Mouse (Mus musculus): ENCODE data around the gene Tcp10c. TPM values are rescaled to one million over a fixed set of nuclear protein-coding genes. Genes with fewer than 3 reads are reported as not detected.
"Not testable (repeated sequence)": the region's sequence is repeated elsewhere in the genome, so short reads cannot be mapped to it uniquely, and the experiment has no call there.

Tcp10c gene
- polyA plus RNA-seq (2014; fragmentation: Nextera tagmentation; extraction: Ambion mirVana), result not detected in 2 replicates

DNA sequence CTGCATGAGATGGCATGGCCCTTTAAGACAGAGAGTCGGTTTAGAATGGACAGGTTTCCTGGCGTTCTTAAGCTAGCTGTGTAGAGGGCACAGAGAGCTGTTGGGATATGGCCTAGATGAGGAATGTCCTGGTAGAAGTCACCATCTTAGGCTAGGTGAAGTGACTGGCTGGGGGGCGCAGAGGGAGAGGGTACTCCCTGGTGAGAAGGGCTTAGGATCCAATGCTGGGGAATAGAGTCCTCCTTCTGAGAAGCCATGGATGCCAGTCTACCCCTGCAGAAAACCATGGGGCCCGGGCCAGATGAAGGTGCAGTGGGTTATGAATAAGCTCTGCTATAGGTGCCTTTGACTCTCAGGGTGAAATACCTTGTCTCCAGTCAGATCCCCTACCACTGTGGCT lies at the start of gene Tcp10c:
Tcp10c (plus strand) TSS at position 52 of the 400 bp plus-strand sequence.
- not testable (repeated sequence) for ATAC-seq (replicated peaks; ENCODE audit: insufficient number of reproducible peaks, low FRiP score, low TSS enrichment, low read depth); H3K4me3 ChIP-seq (ENCODE audit: low read depth, low read length); H3K4me2 ChIP-seq (ENCODE audit: low read depth, low read length); H3K9ac ChIP-seq (replicated peaks; ENCODE audit: low read length); H3K9me3 ChIP-seq (replicated peaks; ENCODE audit: control insufficient read depth, low read length); H3K4me1 ChIP-seq (ENCODE audit: control insufficient read depth, insufficient read depth, low read length); H3K36me3 ChIP-seq (replicated peaks; ENCODE audit: control insufficient read depth, insufficient read depth, low read depth, low read length); H3K27ac ChIP-seq (replicated peaks; ENCODE audit: low read depth, low read length); DNase-seq (ENCODE audit: low spot score); H3K27me3 ChIP-seq (ENCODE audit: control insufficient read depth, insufficient read depth, low read length)
- WGBS, result 85% methylated on average over 4 of the region's 4 CpGs

DNA sequence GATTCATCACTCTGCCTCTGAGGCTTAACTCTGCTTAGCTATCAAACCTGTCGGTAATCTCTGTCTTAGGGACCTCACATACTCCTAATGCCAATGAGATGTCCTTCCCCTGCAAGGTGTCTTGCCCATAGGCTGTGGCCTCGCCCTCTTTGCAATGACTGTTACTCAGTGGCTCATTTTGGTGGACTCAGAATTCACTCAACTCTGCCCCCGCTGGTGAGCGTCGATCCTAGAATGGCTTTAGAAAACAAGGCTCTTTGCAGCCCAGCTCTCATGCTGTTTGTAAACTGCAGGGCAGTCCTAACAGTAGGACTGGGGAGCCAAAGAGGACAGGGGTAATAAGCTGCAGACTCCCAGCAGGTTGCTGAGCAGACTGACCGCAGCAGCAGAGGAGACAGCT lies 46.5 kb upstream of the Tcp10c start:
- not testable (repeated sequence) for H3K4me3 ChIP-seq (ENCODE audit: low read depth, low read length); H3K9me3 ChIP-seq (replicated peaks; ENCODE audit: control insufficient read depth, low read length); DNase-seq (ENCODE audit: low spot score); H3K27ac ChIP-seq (replicated peaks; ENCODE audit: low read depth, low read length); H3K4me1 ChIP-seq (ENCODE audit: control insufficient read depth, insufficient read depth, low read length); H3K9ac ChIP-seq (replicated peaks; ENCODE audit: low read length); H3K36me3 ChIP-seq (replicated peaks; ENCODE audit: control insufficient read depth, insufficient read depth, low read depth, low read length); H3K4me2 ChIP-seq (ENCODE audit: low read depth, low read length); ATAC-seq (replicated peaks; ENCODE audit: insufficient number of reproducible peaks, low FRiP score, low TSS enrichment, low read depth); H3K27me3 ChIP-seq (ENCODE audit: control insufficient read depth, insufficient read depth, low read length)
- WGBS, result 81% methylated on average over 5 of the region's 6 CpGs

DNA sequence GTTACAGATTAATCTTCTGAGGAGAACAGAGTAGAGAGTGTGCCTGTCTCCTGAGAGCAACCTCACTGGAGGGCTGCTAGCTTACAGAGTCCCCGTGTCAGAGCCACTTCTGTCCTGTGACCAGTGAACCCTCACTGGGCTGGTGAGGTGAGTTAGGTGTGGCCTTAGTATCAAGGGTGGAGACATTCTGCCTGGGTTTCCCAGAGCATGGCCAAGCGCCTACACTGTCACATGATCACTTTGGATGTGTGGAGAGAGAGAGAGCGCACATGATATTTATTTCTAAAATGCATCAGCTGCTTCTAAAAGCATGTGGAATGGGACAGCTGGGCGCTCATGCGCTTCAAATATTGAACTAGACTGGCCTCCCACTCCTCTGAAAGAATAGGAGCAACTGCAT lies 46.0 kb upstream of the Tcp10c start:
- not testable (repeated sequence) for H3K4me1 ChIP-seq (ENCODE audit: control insufficient read depth, insufficient read depth, low read length); H3K27me3 ChIP-seq (ENCODE audit: control insufficient read depth, insufficient read depth, low read length); H3K27ac ChIP-seq (replicated peaks; ENCODE audit: low read depth, low read length); H3K4me2 ChIP-seq (ENCODE audit: low read depth, low read length); H3K36me3 ChIP-seq (replicated peaks; ENCODE audit: control insufficient read depth, insufficient read depth, low read depth, low read length); DNase-seq (ENCODE audit: low spot score); H3K9me3 ChIP-seq (replicated peaks; ENCODE audit: control insufficient read depth, low read length); ATAC-seq (replicated peaks; ENCODE audit: insufficient number of reproducible peaks, low FRiP score, low TSS enrichment, low read depth); H3K4me3 ChIP-seq (ENCODE audit: low read depth, low read length); H3K9ac ChIP-seq (replicated peaks; ENCODE audit: low read length)
- 88% methylated on average over 5 of the region's 5 CpGs for WGBS

DNA sequence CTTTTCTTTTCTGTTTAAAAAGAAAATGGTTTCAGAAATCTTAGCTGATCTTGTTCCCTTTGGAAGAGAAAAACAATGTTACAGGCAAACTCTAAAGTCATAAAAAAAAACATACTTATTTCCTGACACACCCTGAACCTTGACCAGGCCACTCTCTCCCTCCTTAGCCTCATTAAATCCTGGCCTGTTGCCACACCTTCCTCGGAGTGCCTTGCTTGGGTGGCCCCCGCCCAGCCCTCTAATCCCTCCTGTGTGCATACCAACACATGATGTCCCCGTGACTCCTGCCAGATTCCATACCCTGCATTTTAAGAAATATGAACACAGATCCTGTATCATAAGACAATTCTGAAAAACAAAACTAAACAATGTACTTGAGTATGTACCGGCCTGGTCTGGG lies 45.6 kb upstream of the Tcp10c start:
- ATAC-seq (replicated peaks; ENCODE audit: insufficient number of reproducible peaks, low FRiP score, low TSS enrichment, low read depth); DNase-seq (ENCODE audit: low spot score); H3K27ac ChIP-seq (replicated peaks; ENCODE audit: low read depth, low read length); H3K9ac ChIP-seq (replicated peaks; ENCODE audit: low read length); H3K27me3 ChIP-seq (ENCODE audit: control insufficient read depth, insufficient read depth, low read length); H3K4me3 ChIP-seq (ENCODE audit: low read depth, low read length); H3K4me1 ChIP-seq (ENCODE audit: control insufficient read depth, insufficient read depth, low read length); H3K36me3 ChIP-seq (replicated peaks; ENCODE audit: control insufficient read depth, insufficient read depth, low read depth, low read length); H3K9me3 ChIP-seq (replicated peaks; ENCODE audit: control insufficient read depth, low read length); H3K4me2 ChIP-seq (ENCODE audit: low read depth, low read length): not testable (repeated sequence)
- 84% methylated on average over 4 of the region's 4 CpGs for WGBS

DNA sequence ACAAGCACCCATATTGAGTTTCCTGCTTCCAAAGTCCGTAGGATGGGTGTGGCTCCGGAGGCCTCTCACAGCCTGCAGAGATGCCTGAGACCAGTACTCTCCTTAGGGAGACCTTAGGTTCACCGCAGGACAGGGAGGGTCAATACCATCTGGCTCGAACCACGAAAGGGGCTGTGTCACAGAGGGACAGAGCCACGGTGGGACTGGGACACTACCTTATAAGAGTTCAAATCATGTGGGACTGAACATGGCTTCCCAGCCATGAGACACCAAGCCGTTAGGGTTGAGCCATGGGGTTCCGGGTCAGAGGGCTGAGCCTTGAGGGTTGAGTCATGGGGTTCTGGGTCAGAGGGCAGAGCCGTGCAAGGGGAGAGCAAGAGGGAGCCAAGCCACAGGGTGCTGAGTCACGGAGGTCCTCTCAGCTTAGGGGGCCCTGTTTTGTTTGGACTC lies 45.2 kb upstream of the Tcp10c start:
- not testable (repeated sequence) for H3K4me3 ChIP-seq (ENCODE audit: low read depth, low read length); DNase-seq (ENCODE audit: low spot score); H3K4me2 ChIP-seq (ENCODE audit: low read depth, low read length); H3K27ac ChIP-seq (replicated peaks; ENCODE audit: low read depth, low read length); H3K36me3 ChIP-seq (replicated peaks; ENCODE audit: control insufficient read depth, insufficient read depth, low read depth, low read length); H3K9ac ChIP-seq (replicated peaks; ENCODE audit: low read length); H3K27me3 ChIP-seq (ENCODE audit: control insufficient read depth, insufficient read depth, low read length); H3K9me3 ChIP-seq (replicated peaks; ENCODE audit: control insufficient read depth, low read length); H3K4me1 ChIP-seq (ENCODE audit: control insufficient read depth, insufficient read depth, low read length)
- 87% methylated on average over 10 of the region's 10 CpGs for WGBS
- ATAC-seq (replicated peaks; ENCODE audit: insufficient number of reproducible peaks, low FRiP score, low TSS enrichment, low read depth), result 0 out of 2 replicates have a peak, but pooled peaks have one; percentile 14

DNA sequence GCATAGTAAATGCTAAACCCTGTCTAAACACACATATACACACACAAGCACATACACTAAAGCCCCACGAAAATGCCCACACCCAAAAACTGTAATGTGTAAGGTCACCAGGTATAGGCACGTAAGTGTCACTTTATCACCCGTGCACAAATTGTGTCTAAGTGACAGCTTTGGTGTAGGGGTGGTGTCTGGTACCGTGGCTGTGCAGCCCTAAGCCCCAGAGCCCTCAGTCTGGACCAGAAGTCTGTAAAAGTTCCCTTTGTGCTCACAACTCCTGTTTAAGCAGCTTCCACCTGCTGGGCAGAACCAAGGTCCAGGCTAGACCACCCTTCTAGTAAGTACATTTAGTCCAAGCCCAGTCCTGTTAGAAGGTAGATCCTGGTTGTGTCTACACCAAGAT lies 24.4 kb upstream of the Tcp10c start:
- H3K27me3 ChIP-seq (ENCODE audit: control insufficient read depth, insufficient read depth, low read length); H3K9me3 ChIP-seq (replicated peaks; ENCODE audit: control insufficient read depth, low read length); H3K4me1 ChIP-seq (ENCODE audit: control insufficient read depth, insufficient read depth, low read length); H3K4me2 ChIP-seq (ENCODE audit: low read depth, low read length); ATAC-seq (replicated peaks; ENCODE audit: insufficient number of reproducible peaks, low FRiP score, low TSS enrichment, low read depth); H3K27ac ChIP-seq (replicated peaks; ENCODE audit: low read depth, low read length); H3K4me3 ChIP-seq (ENCODE audit: low read depth, low read length); H3K9ac ChIP-seq (replicated peaks; ENCODE audit: low read length); H3K36me3 ChIP-seq (replicated peaks; ENCODE audit: control insufficient read depth, insufficient read depth, low read depth, low read length); DNase-seq (ENCODE audit: low spot score): not testable (repeated sequence)
- 82% methylated on average over 4 of the region's 4 CpGs for WGBS

DNA sequence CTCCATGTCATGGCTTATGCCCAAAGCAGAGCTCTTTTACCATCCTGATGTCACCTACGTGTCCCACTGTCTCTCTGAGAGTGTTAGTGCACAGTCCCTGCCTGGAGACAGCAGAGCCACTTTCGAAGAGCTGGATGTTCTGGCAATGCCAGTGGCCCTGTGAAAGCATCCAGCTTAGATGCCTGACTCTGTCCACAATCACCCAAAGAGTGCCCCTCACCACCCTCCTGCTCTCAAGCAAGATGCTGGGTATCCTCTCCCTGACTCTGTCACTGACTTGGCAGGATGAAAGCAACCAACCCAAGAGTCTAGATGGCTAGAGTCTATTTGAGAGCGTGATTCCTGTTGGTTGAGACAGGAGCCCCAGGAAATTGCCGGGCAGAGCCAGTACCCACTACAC lies 23.2 kb upstream of the Tcp10c start:
- ATAC-seq (replicated peaks; ENCODE audit: insufficient number of reproducible peaks, low FRiP score, low TSS enrichment, low read depth), result 0 out of 2 replicates have a peak, but pooled peaks have one; percentile 2
- not testable (repeated sequence) for H3K9me3 ChIP-seq (replicated peaks; ENCODE audit: control insufficient read depth, low read length)

DNA sequence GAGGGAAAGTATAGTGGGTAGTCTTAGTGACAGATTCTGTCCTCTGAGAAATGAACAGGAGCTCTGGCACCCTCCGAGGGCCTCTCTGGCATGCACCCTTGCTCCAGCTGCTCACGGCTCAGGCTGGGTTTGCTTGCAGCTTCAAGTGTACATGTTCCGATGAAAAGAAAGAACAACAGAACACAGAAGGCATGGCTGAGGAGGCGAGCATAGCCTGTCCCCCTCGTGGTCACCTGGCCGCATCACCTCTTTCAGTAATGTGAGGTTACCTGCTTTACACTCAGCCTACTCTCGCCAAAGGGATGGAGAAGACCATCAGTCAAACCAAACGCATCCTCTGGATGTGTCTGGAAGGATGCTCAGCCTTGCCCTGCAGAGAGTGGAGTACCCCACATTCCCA lies 21.9 kb upstream of the Tcp10c start:
- not testable (repeated sequence) for H3K4me1 ChIP-seq (ENCODE audit: control insufficient read depth, insufficient read depth, low read length); H3K4me3 ChIP-seq (ENCODE audit: low read depth, low read length); H3K27ac ChIP-seq (replicated peaks; ENCODE audit: low read depth, low read length); ATAC-seq (replicated peaks; ENCODE audit: insufficient number of reproducible peaks, low FRiP score, low TSS enrichment, low read depth); H3K9ac ChIP-seq (replicated peaks; ENCODE audit: low read length); H3K36me3 ChIP-seq (replicated peaks; ENCODE audit: control insufficient read depth, insufficient read depth, low read depth, low read length); DNase-seq (ENCODE audit: low spot score); H3K4me2 ChIP-seq (ENCODE audit: low read depth, low read length); H3K27me3 ChIP-seq (ENCODE audit: control insufficient read depth, insufficient read depth, low read length); H3K9me3 ChIP-seq (replicated peaks; ENCODE audit: control insufficient read depth, low read length)
- 87% methylated on average over 8 of the region's 8 CpGs for WGBS

More for the DNA sequence above, 23.2 kb upstream of the Tcp10c start:
- not testable (repeated sequence) for H3K9ac ChIP-seq (replicated peaks; ENCODE audit: low read length); DNase-seq (ENCODE audit: low spot score); H3K27me3 ChIP-seq (ENCODE audit: control insufficient read depth, insufficient read depth, low read length); H3K36me3 ChIP-seq (replicated peaks; ENCODE audit: control insufficient read depth, insufficient read depth, low read depth, low read length); H3K4me1 ChIP-seq (ENCODE audit: control insufficient read depth, insufficient read depth, low read length); H3K4me2 ChIP-seq (ENCODE audit: low read depth, low read length); H3K4me3 ChIP-seq (ENCODE audit: low read depth, low read length); H3K27ac ChIP-seq (replicated peaks; ENCODE audit: low read depth, low read length)
- 76% methylated on average over 3 of the region's 4 CpGs for WGBS

Data from embryonic facial prominence, embryonic 11.5 days (tissue).